Comparison of ENCODE assay signal across 9 mouse cellular contexts in genomic region chr17:28312232-28313211, GRCm38 (mm10). TPM values are rescaled to one million over a fixed set of nuclear protein-coding genes. Genes with fewer than 3 reads are reported as not detected.
DNase-seq lines count a peak whose midpoint lies in the region; ATAC-seq lines count a peak whose summit lies in the region.
"Had no signal": no experiment of that assay in that cellular context is flagged by ENCODE, and none has a peak within 500 bp of the region (broad histone marks: within the 10 kb centered on the region; RNA-seq: fewer than 3 reads in every experiment).

No protein-coding gene starts in this region.

- WGBS in forebrain, embryonic 15.5 days: 27% methylated on average over 17 of the region's 17 CpGs
- WGBS in kidney, embryonic 16.5 days: 26% methylated on average over 17 of the region's 17 CpGs
- WGBS in midbrain, embryonic 10.5 days: 28% methylated on average over 17 of the region's 17 CpGs

- H3K9me3 ChIP-seq in forebrain, embryonic 15.5 days: no peaks in the 10 kb centered on the region
- H3K9me3 ChIP-seq in kidney, embryonic 16.5 days (ENCODE audit: low read length): no peaks in the 10 kb centered on the region
- no peaks in the 10 kb centered on the region for H3K9me3 ChIP-seq in midbrain, embryonic 10.5 days (replicated peaks)

- intact Hi-C loops in gastrocnemius, postnatal 36 days (cut with DNase I): no loop called here

- H3K27me3 ChIP-seq in forebrain, embryonic 15.5 days: no peaks in the 10 kb centered on the region
- H3K27me3 ChIP-seq in kidney, embryonic 16.5 days (ENCODE audit: insufficient read depth, low read length): no peaks in the 10 kb centered on the region
- H3K27me3 ChIP-seq in midbrain, embryonic 10.5 days (ENCODE audit: low read depth, poor library complexity, severe bottlenecking): no peaks in the 10 kb centered on the region

- no peaks in the 10 kb centered on the region; the same call in 1 of the 2 replicates for H3K36me3 ChIP-seq in forebrain, embryonic 15.5 days
- peaks cover 19% of the 10 kb centered on the region for H3K36me3 ChIP-seq in kidney, embryonic 16.5 days (ENCODE audit: insufficient read depth, low read length)
- H3K36me3 ChIP-seq in midbrain, embryonic 10.5 days: peaks cover 24% of the 10 kb centered on the region

- H3K4me3 ChIP-seq in forebrain, embryonic 15.5 days: peak overlapping the region; percentile 63
- H3K4me3 ChIP-seq in kidney, embryonic 16.5 days (ENCODE audit: low read length): peak overlapping the region; percentile 75
- peak overlapping the region; percentile 94 for H3K4me3 ChIP-seq in midbrain, embryonic 10.5 days

- peaks cover 18% of the 10 kb centered on the region for H3K4me1 ChIP-seq in forebrain, embryonic 15.5 days
- H3K4me1 ChIP-seq in kidney, embryonic 16.5 days (ENCODE audit: insufficient read depth, low read length): peaks cover 32% of the 10 kb centered on the region
- H3K4me1 ChIP-seq in midbrain, embryonic 10.5 days: peaks cover 48% of the 10 kb centered on the region

- H3K27ac ChIP-seq in forebrain, embryonic 15.5 days (replicated peaks): peak overlapping the region; percentile 84; the same call in 1 of the 2 replicates
- H3K27ac ChIP-seq in kidney, embryonic 16.5 days (ENCODE audit: low read length): peak overlapping the region; percentile 75
- peak overlapping the region; percentile 95 for H3K27ac ChIP-seq in midbrain, embryonic 10.5 days (replicated peaks)

- H3K9ac ChIP-seq in forebrain, embryonic 15.5 days (replicated peaks): peak overlapping the region; percentile 22; the same call in 1 of the 2 replicates
- peak overlapping the region; percentile 56 for H3K9ac ChIP-seq in kidney, embryonic 16.5 days (replicated peaks; ENCODE audit: low read length)

- peak; percentile 2 for ATAC-seq in activated CD4-positive, CD25-positive, alpha-beta regulatory T cell, adult 4 months
- peak; percentile 33 for ATAC-seq in forebrain, embryonic 15.5 days (replicated peaks)
- peak; percentile 11 for ATAC-seq in kidney, embryonic 16.5 days (ENCODE audit: low FRiP score, low TSS enrichment)

- H3K4me2 ChIP-seq in forebrain, embryonic 15.5 days (replicated peaks): peak overlapping the region; percentile 80
- peak overlapping the region; percentile 78 for H3K4me2 ChIP-seq in kidney, embryonic 16.5 days (replicated peaks; ENCODE audit: low read depth, low read length)

- peak; percentile 58 for DNase-seq in embryo, embryonic 10 days (ENCODE audit: low spot score)
- DNase-seq in embryo, embryonic 9.5 days (ENCODE audit: extremely low spot score): no peak
- DNase-seq in midbrain, embryonic 10.5 days (ENCODE audit: low spot score): no peak
- DNase-seq in thymus, postnatal 36 days: peak; percentile 52 to 59
- no peak for DNase-seq in gastrocnemius, postnatal 36 days

RNA-seq across cellular contexts. Expression of gene Fance, which starts 0.8 kb away (rescaled TPM):
- polyA plus RNA-seq in activated CD4-positive, CD25-positive, alpha-beta regulatory T cell, adult 4 months (2017; shearing (Covaris generic)): 1 to 10 TPM; 3.4 to 6.4 TPM
- polyA plus RNA-seq in forebrain, embryonic 15.5 days (2015; fragmentation: Nextera tagmentation; extraction: Ambion mirVana): 25.9 and 27.4 TPM in 2 replicates
- polyA plus RNA-seq in kidney, embryonic 16.5 days (2015; fragmentation: Nextera tagmentation; extraction: Ambion mirVana): 32.3 and 34.0 TPM in 2 replicates
- 28.2 and 30.8 TPM in 2 replicates for polyA plus RNA-seq in midbrain, embryonic 10.5 days (2016; fragmentation: Nextera tagmentation; extraction: Ambion mirVana)
- total RNA-seq in gastrocnemius, postnatal 36 days (2021): 10 to 100 TPM in 1 of 2 experiments, 1 to 10 TPM in 1; 7.0 to 10.3 TPM

RNA-seq across cellular contexts. Expression of gene Rpl10a, which starts 15.7 kb away (rescaled TPM):
- 1,000 to 10,000 TPM in 1 of 2 experiments, 100 to 1,000 TPM in 1; 852 to 1,030 TPM for polyA plus RNA-seq in activated CD4-positive, CD25-positive, alpha-beta regulatory T cell, adult 4 months (2017; shearing (Covaris generic))
- polyA plus RNA-seq in forebrain, embryonic 15.5 days (2015; fragmentation: Nextera tagmentation; extraction: Ambion mirVana): 359 and 384 TPM in 2 replicates
- 543 and 653 TPM in 2 replicates for polyA plus RNA-seq in kidney, embryonic 16.5 days (2015; fragmentation: Nextera tagmentation; extraction: Ambion mirVana)
- polyA plus RNA-seq in midbrain, embryonic 10.5 days (2016; fragmentation: Nextera tagmentation; extraction: Ambion mirVana): 426 and 489 TPM in 2 replicates
- total RNA-seq in gastrocnemius, postnatal 36 days (2021): 100 to 1,000 TPM; 327 to 414 TPM

RNA-seq across cellular contexts. Expression of gene Tead3, which starts 38.1 kb away (rescaled TPM):
- polyA plus RNA-seq in activated CD4-positive, CD25-positive, alpha-beta regulatory T cell, adult 4 months (2017; shearing (Covaris generic)): not detected
- polyA plus RNA-seq in forebrain, embryonic 15.5 days (2015; fragmentation: Nextera tagmentation; extraction: Ambion mirVana): 1.9 TPM in 2 replicates
- polyA plus RNA-seq in kidney, embryonic 16.5 days (2015; fragmentation: Nextera tagmentation; extraction: Ambion mirVana): 10.7 and 11.5 TPM in 2 replicates
- polyA plus RNA-seq in midbrain, embryonic 10.5 days (2016; fragmentation: Nextera tagmentation; extraction: Ambion mirVana): 5.0 and 5.2 TPM in 2 replicates
- total RNA-seq in gastrocnemius, postnatal 36 days (2021): 1 to 10 TPM; 5.7 to 8.1 TPM
- total RNA-seq: neutrophil, adult 5-6 weeks had no signal

RNA-seq across cellular contexts. Expression of gene Tulp1, which starts 52.5 kb away (rescaled TPM):
- polyA plus RNA-seq in activated CD4-positive, CD25-positive, alpha-beta regulatory T cell, adult 4 months (2017; shearing (Covaris generic)): not detected
- polyA plus RNA-seq in forebrain, embryonic 15.5 days (2015; fragmentation: Nextera tagmentation; extraction: Ambion mirVana): 1.2 and 1.8 TPM in 2 replicates
- 6.4 and 8.7 TPM in 2 replicates for polyA plus RNA-seq in kidney, embryonic 16.5 days (2015; fragmentation: Nextera tagmentation; extraction: Ambion mirVana)
- 2.8 and 5.0 TPM in 2 replicates for polyA plus RNA-seq in midbrain, embryonic 10.5 days (2016; fragmentation: Nextera tagmentation; extraction: Ambion mirVana)
- total RNA-seq in gastrocnemius, postnatal 36 days (2021): not detected
- total RNA-seq: neutrophil, adult 5-6 weeks had no signal

Comparison
In these comparisons a context has a peak if more than half of its experiments do, and no peak if none do; other contexts are left out.
1. DNase-seq: peak in embryo, embryonic 10 days (single experiment) and thymus, postnatal 36 days (2 of 2); none in embryo, embryonic 9.5 days (single experiment), midbrain, embryonic 10.5 days (single experiment) and gastrocnemius, postnatal 36 days (0 of 2).
2. Peak in every context shown above with its lines, with median percentiles within 50 percentile points of each other: ATAC-seq, H3K27ac ChIP-seq and H3K4me3 ChIP-seq.